Mouse (Mus musculus): ENCODE results near the gene Rasd1.
A peak's percentile ranks its signal among the peaks of the same experiment; 100 is the strongest.

Gene Rasd1

DNA sequence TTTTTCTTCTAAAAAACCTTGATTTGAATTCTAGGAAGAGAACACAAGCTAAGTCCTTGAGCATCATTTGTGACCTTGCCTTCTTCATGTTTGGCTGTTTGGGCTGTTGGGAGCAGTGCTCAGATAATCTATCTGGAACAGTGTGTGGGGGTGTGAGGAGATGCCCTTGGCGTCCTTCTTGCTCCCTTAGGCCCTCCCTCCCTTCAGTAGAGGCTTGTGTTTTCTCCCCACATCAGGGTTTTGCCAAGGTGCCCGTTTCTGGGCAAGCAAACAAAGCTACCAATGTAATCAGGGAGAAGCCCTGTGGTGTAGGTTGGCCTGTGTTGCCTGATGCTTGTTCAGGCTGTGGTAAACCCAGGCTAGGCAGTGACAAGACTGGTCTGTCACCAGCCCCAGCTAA lies 27.1 kb downstream of the Rasd1 start:
- no peak for TF ChIP-seq GATA4 (IDR thresholded peaks at IDR 0.05; ENCODE audit: insufficient replicate concordance, low read length)

- TF ChIP-seq GATA4 (IDR thresholded peaks at IDR 0.05; ENCODE audit: insufficient replicate concordance, low read length): no peak
Observed at GRCm38 (mm10) chr11:59937023-59937422, 27.7 kb downstream of the Rasd1 start.

DNA sequence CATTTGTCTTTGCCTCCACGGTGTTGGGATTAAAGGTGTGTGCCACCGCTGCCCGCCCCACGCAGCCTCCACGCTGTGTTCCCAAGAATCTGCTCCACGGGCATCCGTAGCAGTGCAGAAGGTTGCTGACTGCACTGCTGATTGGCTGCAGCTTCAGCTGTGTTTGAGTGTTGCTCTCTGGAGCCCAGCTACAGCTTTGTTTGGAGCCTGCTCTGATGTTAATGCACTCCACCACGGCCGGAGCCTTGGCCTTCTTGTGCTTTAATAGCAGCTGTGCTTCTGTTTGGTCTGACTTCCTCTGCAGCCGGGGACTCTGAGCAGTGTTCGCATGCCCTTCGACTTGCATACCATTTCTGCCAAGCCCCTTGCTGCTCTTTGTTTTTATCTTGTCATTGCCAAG lies 30.8 kb downstream of the Rasd1 start:
- no peak for TF ChIP-seq GATA4 (IDR thresholded peaks at IDR 0.05; ENCODE audit: insufficient replicate concordance, low read length)

- no peak for TF ChIP-seq GATA4 (IDR thresholded peaks at IDR 0.05; ENCODE audit: insufficient replicate concordance, low read length)
Observed at GRCm38 (mm10) chr11:59932560-59933337, 32.0 kb downstream of the Rasd1 start.

- no peak for TF ChIP-seq GATA4 (IDR thresholded peaks at IDR 0.05; ENCODE audit: insufficient replicate concordance, low read length)
Observed at GRCm38 (mm10) chr11:59930031-59930430, 34.7 kb downstream of the Rasd1 start.

- TF ChIP-seq GATA4 (IDR thresholded peaks at IDR 0.05; ENCODE audit: insufficient replicate concordance, low read length): no peak
Observed at GRCm38 (mm10) chr11:59921265-59921664, 43.5 kb downstream of the Rasd1 start.

DNA sequence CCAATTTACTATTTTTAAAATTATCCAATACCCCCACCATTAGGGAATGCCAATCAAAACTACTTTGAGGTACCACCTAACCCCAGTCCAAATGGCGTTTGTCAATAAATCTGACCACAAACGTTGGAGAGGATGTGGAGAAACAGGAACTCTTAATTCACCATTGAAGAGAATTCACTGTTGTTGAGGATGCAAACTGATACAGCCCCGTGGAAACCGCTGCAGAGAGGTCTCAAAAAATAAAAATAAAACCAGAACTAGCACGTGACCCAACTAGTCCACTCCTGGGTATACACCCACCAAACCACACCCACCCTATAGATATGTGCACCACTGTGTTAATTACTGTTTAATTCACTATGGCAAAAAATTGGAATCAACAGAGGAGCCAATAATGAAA lies 44.4 kb downstream of the Rasd1 start:
- TF ChIP-seq GATA4 (IDR thresholded peaks at IDR 0.05; ENCODE audit: insufficient replicate concordance, low read length): no peak

GRCm38 (mm10) chr11:59919401-59919800 lies 45.3 kb downstream of the Rasd1 start:
- TF ChIP-seq GATA4 (IDR thresholded peaks at IDR 0.05; ENCODE audit: insufficient replicate concordance, low read length): peak; percentile 70; the same call in 1 of the 2 replicates

- peak; percentile 82 for TF ChIP-seq GATA4 (IDR thresholded peaks at IDR 0.05; ENCODE audit: insufficient replicate concordance, low read length)
Observed at GRCm38 (mm10) chr11:59918014-59918413, 46.7 kb downstream of the Rasd1 start.

DNA sequence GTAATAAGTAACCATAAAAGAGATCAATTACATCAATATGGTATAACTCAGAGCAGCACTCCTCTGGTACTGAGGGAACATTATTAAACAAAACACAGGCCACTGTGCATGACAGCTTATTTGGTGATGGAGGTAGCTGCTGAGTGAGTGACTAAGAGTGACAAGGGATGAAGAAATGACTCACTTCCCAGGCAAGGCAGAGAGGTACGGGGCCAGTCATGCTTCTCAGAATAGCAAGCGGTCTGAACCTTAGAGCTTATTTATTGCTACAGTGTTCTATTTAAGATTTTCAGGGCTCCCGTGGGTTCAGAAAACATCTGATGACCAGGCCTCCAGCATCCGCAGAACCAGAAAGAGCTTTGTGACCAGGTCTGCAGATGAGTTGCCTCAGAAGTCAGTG lies 51.0 kb downstream of the Rasd1 start:
- no peak for TF ChIP-seq GATA4 (IDR thresholded peaks at IDR 0.05; ENCODE audit: insufficient replicate concordance, low read length)
